ENCODE assay signal across 8 mouse cellular contexts in the genomic region with DNA sequence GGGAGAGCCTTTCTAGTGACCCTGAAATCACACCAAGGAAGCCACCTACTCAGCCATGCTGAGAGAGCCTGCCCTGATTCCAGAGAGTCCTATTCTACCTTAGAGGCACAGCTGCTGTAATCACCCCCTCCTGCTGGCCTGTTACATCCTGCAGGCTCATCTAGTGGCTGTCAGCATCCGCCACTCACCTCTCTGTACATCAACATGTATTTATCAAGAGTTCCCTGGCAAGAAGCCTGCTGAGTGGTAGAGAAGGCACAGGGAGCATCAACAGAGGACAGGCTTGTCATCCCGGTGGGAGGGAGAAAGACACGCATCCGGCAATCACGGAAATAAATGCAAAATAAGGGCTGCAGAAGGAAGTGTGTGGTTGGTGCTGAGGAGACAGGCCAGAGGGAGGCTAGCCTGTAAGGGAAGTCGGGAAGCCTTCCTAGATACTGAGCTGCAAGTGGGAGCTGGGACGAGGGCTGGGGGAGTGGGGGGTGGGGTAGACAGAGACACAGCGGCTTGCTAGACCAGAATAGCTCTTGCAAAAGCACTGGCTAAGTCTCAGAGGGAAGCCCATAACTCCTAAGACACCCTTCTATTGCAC.
DNase-seq lines count a peak whose midpoint lies in the region; ATAC-seq lines count a peak whose summit lies in the region.

No protein-coding gene starts in this region.

- H3K4me1 ChIP-seq in embryonic facial prominence, embryonic 15.5 days = peaks cover 16% of the 10 kb centered on the region
- peaks cover 18% of the 10 kb centered on the region for H3K4me1 ChIP-seq in intestine, embryonic 15.5 days (replicated peaks)
- H3K4me1 ChIP-seq in neural tube, embryonic 13.5 days (replicated peaks) = peaks cover 22% of the 10 kb centered on the region

- H3K27me3 ChIP-seq in embryonic facial prominence, embryonic 15.5 days = no peaks in the 10 kb centered on the region
- H3K27me3 ChIP-seq in intestine, embryonic 15.5 days (replicated peaks) = no peaks in the 10 kb centered on the region
- no peaks in the 10 kb centered on the region for H3K27me3 ChIP-seq in neural tube, embryonic 13.5 days

- 20% methylated on average over 8 of the region's 8 CpGs for WGBS in embryonic facial prominence, embryonic 15.5 days
- WGBS in intestine, embryonic 15.5 days = 22% methylated on average over 8 of the region's 8 CpGs
- WGBS in neural tube, embryonic 13.5 days = 5% methylated on average over 8 of the region's 8 CpGs

- no peaks in the 10 kb centered on the region for H3K36me3 ChIP-seq in embryonic facial prominence, embryonic 15.5 days
- no peaks in the 10 kb centered on the region for H3K36me3 ChIP-seq in intestine, embryonic 15.5 days
- H3K36me3 ChIP-seq in neural tube, embryonic 13.5 days = no peaks in the 10 kb centered on the region

- no peak overlapping the region for H3K9ac ChIP-seq in embryonic facial prominence, embryonic 15.5 days
- no peak overlapping the region for H3K9ac ChIP-seq in intestine, embryonic 15.5 days
- H3K9ac ChIP-seq in neural tube, embryonic 13.5 days = peak overlapping the region; percentile 45; the same call in 1 of the 2 replicates

- no peak overlapping the region for H3K4me3 ChIP-seq in embryonic facial prominence, embryonic 15.5 days (replicated peaks)
- H3K4me3 ChIP-seq in intestine, embryonic 15.5 days (replicated peaks) = no peak overlapping the region
- no peak overlapping the region for H3K4me3 ChIP-seq in neural tube, embryonic 13.5 days

- peak; percentile 38 to 52 for DNase-seq in left cerebral cortex, adult 18-20 months (ENCODE audit: low spot score in 2 of 2)
- DNase-seq in left cerebral cortex, adult 11 months (ENCODE audit: low spot score) = no peak
- no peak for DNase-seq in gastrocnemius, postnatal 14 days
- no peak for DNase-seq in embryo, embryonic 10 days (ENCODE audit: low spot score)

- H3K9me3 ChIP-seq in embryonic facial prominence, embryonic 15.5 days (replicated peaks) = no peaks in the 10 kb centered on the region
- no peaks in the 10 kb centered on the region for H3K9me3 ChIP-seq in intestine, embryonic 15.5 days
- H3K9me3 ChIP-seq in neural tube, embryonic 13.5 days = no peaks in the 10 kb centered on the region

- no peak overlapping the region for H3K27ac ChIP-seq in embryonic facial prominence, embryonic 15.5 days (replicated peaks)
- peak overlapping the region; percentile 45 for H3K27ac ChIP-seq in intestine, embryonic 15.5 days
- peak overlapping the region; percentile 80 for H3K27ac ChIP-seq in neural tube, embryonic 13.5 days (replicated peaks)

- peak; percentile 6; the same call in 1 of the 2 replicates for ATAC-seq in embryonic facial prominence, embryonic 15.5 days (ENCODE audit: insufficient number of reproducible peaks, low FRiP score, low TSS enrichment, low read depth)
- ATAC-seq in intestine, embryonic 15.5 days = peak; percentile 26
- ATAC-seq in neural tube, embryonic 13.5 days (ENCODE audit: low read depth) = peak; percentile 36; the same call in 1 of the 2 replicates
- ATAC-seq in megakaryocyte-erythroid progenitor cell, adult 5-6 weeks (replicated peaks; ENCODE audit: low FRiP score, low TSS enrichment, poor library complexity, severe bottlenecking) = no peak

- no peak overlapping the region for H3K4me2 ChIP-seq in embryonic facial prominence, embryonic 15.5 days (replicated peaks)
- H3K4me2 ChIP-seq in intestine, embryonic 15.5 days (replicated peaks) = 0 out of 2 replicates have a peak overlapping the region, but pooled peaks have one; percentile 0
- H3K4me2 ChIP-seq in neural tube, embryonic 13.5 days = no peak overlapping the region

- intact Hi-C loops in gastrocnemius, postnatal 14 days (cut with DNase I; ENCODE audit: low total_unique reads) = loop anchor here (10.0 kb wide), 1 partner anchor 68 kb away; no protein-coding TSS in a partner anchor

Comparison
In these comparisons a context has a peak if more than half of its experiments do, and no peak if none do; other contexts are left out.
1. DNase-seq: peak in left cerebral cortex, adult 18-20 months (2 of 2); none in left cerebral cortex, adult 11 months (single experiment), gastrocnemius, postnatal 14 days (single experiment) and embryo, embryonic 10 days (single experiment).